Mouse (Mus musculus) megakaryocyte, adult 5-6 weeks (primary cell): Measurements from ENCODE around the gene Slc13a1. TPM values are rescaled to one million over a fixed set of nuclear protein-coding genes. Genes with fewer than 3 reads are reported as not detected.
"Not testable (repeated sequence)": the region's sequence is repeated elsewhere in the genome, so short reads cannot be mapped to it uniquely, and the experiment has no call there.

Source experiments
- ATAC-seq: 2 replicates; pipeline ENCODE4 v1.8.0; 2016; ENCODE audit warnings: mild to moderate bottlenecking, inconsistent platforms; ENCODE audit not compliant: poor library complexity, severe bottlenecking
- total RNA-seq, 2 experiments: library from RNA; stranded (forward) in 1 of 2; stranded (reverse) in 1 of 2; fragments of 153-499, 151-499 nt in 1 of 2; fragments of 221-1000, 200-1000 nt in 1 of 2; gene quantifications; 2 replicates each; pipeline versions ENCODE4 v1.2.3 to v1.2.4; 2015 to 2017

Gene Slc13a1
- total RNA-seq (2015) (not detected in 2 replicates), total RNA-seq (2017) (not detected in 2 replicates)

DNA sequence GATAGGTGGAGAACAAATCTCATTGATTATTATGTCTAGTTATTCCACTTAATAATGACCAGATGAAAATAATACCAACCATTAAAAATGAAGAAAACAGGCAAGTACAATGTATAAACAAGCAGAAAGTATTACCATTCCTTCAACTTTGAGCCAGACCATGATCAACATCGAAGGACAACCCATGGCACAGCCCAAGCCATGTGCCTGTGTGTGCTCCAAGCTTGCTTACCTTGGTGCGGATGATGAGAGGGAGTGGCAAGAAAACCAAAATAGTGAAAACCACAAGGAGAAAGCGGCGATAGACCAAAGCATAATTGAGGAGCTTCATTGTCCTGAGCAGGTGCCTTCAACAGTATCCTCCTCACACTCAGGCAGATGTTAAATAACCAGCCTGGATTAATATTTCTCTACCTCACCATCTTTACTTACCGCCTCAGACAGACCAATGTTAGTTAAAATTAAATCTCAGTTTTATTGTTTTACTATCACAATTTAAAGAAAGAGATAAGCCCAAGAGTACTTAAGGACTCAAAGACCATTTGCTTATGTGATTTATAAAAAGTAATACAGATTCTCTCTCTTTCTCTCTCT is at the start of gene Slc13a1:
TSS of gene Slc13a1 (minus strand) at position 359 of the 594 bp plus-strand sequence.
- no peak for ATAC-seq

DNA sequence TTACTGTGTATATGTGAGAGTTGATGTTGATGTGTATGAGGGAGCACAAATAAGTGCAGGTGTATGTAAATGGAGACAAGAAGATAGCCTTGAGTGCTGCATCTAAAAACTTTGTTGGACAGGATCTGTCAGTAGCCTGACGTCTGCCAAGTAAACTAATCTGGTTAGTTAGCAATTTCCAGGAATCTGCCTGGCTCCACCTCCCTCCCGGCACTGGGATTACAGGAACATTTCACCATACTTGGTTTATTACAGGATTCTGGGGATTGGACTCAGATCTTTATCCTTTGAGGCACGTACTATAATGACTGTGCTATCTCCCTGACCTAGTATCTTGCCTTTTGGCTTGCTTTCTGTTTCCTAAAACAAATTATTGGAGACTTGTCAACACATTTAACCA is 40.0 kb upstream of the Slc13a1 start:
- ATAC-seq: no peak

GRCm38 (mm10) chr6:24202226-24202625 is 34.3 kb upstream of the Slc13a1 start:
- ATAC-seq: no peak

DNA sequence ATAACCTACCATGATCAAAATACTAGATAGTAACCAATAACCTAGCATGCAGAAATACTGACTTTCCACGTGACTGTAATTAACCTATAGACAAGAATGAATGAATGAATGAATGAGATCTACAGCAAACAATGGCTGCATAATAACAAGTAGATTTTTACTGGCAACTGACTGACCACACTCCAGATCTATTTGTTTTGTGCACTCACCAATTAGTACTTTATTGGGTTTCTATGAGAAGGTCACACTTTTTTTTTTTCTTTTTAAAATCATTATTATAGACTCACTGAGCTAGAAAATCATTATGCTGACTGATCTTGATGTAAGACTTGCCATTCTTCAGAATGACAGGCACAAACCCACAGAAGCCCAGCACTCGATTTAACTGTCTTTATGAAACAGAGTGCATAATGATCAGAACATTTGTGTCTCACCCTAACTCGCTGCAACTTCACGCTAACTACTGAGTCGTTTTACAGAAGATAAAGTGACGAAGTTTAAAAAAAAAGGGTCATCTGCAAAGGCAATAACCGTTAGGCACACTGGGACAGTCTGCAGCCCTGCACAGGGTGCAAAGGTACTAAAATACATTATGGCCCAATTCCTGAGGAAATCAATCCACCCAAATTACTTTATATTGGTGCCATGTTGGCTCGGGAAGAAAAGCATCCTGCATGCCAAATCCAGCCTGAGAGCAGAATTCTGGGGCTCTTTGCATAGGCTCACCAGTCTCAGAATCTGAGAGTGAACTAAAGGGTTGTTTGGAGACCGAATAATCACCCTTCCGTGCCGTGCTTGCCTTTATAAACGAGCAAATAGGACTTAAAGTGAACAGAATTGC is 33.0 kb upstream of the Slc13a1 start:
- ATAC-seq: no peak

DNA sequence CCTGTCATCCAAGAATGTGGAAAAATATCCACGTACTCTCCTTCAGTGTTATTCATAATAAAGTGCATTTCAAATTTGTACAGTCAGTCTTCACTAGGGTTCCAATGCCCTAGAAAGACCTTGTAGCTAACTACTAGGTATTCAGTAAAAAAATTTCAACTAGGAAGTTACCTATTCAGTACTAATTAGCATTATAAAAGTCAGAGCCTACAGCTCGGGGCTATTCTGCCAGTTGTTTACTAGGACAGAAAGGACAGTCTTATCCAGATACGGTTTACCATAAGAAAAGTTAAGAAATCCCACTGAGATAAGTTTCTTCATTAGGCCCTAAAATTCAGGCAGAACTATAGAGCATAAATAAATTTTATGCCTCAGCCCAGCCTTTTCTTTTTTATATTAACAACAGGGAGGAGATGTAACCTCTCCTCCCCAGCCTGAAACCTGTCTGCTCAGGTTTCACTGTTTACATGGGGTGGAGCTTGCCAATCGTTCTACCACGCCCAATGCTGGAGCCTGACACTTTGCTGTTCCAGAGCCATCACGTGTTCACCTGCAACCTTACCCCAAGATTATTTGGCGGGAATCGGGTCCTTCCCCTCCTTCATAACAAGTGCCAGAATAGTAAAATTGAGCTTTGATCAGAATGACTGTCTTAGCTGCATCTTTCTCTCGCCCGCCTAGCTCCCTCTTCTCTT is 29.8 kb upstream of the Slc13a1 start:
- not testable (repeated sequence) for ATAC-seq

- not testable (repeated sequence) for ATAC-seq
These were observed 28.5 kb upstream of the Slc13a1 start for GRCm38 (mm10) chr6:24196406-24196805.

DNA sequence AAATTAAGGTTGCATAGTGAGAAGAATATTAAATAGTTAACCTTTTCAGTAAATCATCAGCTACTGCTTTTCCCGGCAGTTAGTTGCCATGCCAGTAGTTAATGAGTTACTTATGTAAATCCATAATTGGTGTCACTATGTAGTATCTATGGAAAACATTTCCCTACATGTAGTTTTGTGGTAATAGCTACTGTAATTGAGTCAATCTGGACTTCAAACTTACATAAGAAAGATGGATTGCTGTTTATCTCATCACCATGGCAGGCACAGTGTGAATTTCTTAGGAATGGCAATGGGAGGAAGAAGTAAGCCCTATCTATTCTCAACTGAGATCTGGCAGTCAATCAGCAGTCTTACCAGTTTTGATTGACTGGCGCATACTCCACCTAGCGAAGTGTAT is 15.5 kb upstream of the Slc13a1 start:
- ATAC-seq: no peak

GRCm38 (mm10) chr6:24175393-24175792 is 7.5 kb upstream of the Slc13a1 start:
- no peak for ATAC-seq

GRCm38 (mm10) chr6:24173951-24174350 is 6.1 kb upstream of the Slc13a1 start:
- ATAC-seq: no peak

GRCm38 (mm10) chr6:24172736-24173135 is 4.8 kb upstream of the Slc13a1 start:
- no peak for ATAC-seq

DNA sequence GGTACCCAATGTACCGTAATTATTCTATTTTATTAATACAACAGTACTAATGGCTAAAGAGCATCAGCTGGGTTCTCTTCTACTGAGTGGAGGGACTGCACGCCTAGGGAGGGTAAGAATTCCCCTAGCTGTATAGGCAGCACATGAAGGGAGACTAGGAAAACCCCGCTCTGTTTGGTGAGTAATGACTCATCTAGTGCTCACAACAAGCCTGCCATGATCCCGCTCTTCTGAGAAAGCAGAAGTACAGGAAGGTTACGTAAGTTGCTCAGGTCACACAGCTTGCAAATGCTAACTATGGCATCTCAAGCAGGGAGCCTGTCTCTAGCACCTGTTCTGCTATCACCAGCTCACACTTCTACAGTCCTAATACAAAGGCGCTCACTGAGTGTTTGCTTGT is 1.1 kb downstream of the Slc13a1 start:
- peak; percentile 69 for ATAC-seq

DNA sequence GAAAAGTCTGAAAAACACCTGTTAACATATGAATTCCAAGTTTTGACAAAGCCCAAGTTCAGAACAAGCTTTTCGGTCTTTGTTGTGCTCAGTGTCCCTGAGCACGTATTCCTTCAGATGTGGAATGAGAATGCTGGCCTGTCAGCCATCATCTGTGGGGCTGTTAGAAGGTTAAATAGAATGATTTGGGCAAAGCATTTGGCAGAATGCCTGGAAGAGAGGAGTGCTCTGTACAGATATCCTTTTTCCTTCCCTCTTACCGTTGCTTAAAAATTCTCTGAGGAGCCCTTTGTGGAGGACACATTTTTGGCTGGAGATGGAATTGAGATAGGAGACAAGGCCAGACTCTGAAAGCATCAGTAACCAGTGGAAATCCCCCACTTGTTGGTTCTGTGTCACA is 2.6 kb downstream of the Slc13a1 start:
- no peak for ATAC-seq

GRCm38 (mm10) chr6:24159795-24160194 is 8.1 kb downstream of the Slc13a1 start:
- no peak for ATAC-seq

- no peak for ATAC-seq
These were observed 13.0 kb downstream of the Slc13a1 start for GRCm38 (mm10) chr6:24154901-24155300.

DNA sequence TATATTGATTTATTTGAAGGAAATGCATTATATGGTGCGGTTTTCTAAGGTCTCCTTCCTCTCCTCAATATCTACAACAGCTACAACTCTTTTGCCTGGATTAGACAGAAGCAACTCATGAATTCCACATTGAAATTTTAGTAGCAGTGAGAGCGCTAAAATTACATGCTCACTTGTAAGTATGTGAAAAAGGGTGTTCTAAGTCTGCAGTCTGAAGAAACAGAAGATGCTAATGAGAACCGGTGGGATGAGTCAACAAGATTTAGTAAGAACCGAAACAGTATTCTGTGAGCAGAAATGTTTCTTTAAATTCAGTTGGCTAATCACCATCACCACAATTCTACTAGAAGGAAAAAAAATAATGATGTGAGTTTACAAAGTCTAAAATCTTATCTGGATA is 34.9 kb downstream of the Slc13a1 start:
- no peak for ATAC-seq

DNA sequence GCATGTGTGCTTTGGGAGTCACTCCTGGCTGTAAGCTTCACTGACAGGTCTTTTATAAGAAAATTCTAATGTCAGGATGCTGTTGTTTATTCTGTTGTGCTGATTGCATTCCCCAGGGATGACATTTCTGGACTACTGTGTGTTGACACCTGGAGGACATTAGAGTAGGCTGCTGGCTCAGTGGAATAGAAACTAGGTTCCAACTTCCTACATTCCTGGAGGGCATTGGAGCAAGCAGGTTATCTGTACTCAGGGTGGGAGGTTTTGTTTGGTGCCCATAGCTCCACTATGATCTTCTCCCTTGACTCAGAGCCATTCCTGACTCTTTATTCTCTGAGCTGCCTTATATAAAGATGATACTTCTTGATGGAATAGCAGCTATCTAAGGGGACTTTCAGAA is 45.3 kb downstream of the Slc13a1 start:
- ATAC-seq: no peak

DNA sequence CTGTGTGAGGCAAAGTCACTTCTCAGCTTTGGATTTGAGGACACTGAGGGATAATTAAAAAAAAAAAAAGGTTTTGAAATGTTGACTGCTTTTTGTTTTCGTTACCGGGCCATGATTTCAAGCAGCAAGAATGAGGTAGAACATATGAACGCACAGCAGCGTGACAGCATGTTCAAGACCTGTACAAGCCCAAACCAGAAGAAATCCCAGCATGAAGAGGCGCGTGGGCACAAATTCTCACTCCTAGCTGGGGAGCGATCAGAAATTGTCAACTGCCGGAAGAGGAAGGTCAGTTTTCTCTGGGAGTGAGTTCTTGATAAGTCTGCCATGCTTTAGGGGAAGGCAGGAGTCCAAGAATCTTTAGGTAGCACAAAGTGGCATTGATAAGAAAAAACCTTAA is 56.3 kb downstream of the Slc13a1 start:
- no peak for ATAC-seq

DNA sequence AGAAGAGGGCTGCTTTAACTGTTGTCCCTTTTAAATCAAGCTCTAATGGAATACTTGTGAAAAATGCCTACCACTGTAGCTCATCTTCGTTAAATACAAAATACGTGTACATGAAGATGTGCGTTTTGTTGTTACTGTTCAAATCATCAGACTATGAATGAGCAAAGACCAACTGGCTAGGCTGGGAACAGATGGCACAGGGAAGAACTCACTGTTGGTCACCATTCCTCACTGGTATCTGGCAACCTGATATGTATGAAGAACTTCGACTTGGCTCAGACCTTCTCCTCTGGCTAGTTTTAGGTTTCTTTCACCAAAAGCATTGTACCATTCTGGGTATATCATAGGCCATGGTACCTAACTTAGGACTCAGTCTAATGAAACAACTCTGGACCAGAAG is 59.4 kb downstream of the Slc13a1 start:
- ATAC-seq: no peak

DNA sequence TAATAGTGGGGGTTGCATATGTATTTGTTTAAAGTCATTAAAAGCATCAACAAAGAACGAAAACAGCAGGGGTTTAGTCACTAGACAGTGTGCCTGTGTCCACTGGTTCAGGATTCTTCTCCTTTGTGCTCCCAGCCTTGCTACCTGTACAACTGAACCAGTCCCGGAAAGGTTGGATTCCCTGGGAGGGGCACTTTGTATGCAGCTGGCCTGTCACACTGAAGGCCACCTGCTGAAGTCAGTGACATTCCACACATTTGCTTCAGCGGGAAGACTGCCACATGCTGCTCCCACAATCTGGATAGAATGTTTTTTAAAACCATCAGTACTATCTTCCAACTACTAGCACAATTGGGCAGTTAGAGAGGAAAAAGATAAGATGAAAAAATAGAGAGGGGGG is 61.7 kb downstream of the Slc13a1 start:
- ATAC-seq: no peak

DNA sequence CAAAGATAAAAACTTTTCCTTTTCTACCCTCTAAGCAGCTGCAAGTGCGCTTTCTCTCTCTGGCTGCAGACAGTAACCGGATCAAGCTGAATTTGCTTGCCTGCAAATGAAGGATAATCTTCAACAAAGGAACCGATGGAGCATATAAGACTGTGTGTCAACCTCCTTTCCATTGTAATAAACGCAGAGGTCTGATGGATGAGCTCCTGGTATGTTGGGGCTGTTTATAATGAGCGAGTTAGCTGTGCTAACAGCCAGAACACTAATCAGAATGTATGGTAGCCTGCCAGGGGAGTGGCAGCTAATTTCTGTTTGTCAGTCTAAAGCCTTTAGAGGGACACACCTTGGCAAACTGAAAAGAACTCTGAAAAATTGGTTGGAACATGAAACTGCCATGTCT is 62.2 kb downstream of the Slc13a1 start:
- ATAC-seq: no peak

- ATAC-seq: no peak
These were observed 66.6 kb downstream of the Slc13a1 start for GRCm38 (mm10) chr6:24101281-24101680.

DNA sequence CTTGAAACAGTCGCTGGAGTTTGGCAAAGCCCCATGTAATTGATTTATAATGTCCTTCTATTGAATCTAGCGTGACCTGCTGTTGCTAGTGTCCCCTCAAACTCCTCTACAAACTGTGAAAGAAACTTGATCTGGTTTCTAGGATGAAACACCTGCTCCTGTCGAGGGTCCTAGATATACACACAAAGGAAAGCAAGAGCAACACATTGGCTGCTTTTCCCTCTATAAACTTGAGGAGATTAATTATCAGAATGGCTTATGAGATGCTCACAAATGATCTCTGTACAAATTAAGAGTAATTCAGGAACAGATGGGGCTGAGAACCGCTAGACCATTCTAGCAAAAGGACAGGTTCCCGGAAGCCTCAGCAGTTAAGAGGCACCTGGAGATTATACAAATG is 67.2 kb downstream of the Slc13a1 start:
- no peak for ATAC-seq
